Mouse (Mus musculus) neural tube, embryonic 11.5 days (tissue): ENCODE results near the gene Brca1. TPM values are rescaled to one million over a fixed set of nuclear protein-coding genes. Genes with fewer than 3 reads are reported as not detected.

Experiments
- ATAC-seq: fragments of 200-750 bp; cut with Nextera tagmentation; 2 replicates; pipeline ENCODE4 v1.8.0; 2017; ENCODE audit warnings: moderate number of reproducible peaks, mild to moderate bottlenecking, moderate TSS enrichment, moderate library complexity; ENCODE audit not compliant: insufficient read depth, low FRiP score, low TSS enrichment
- DNase-seq: peaks from one replicate; pipeline ENCODE4 v3.0.0-alpha.2; 2015; ENCODE audit warnings: low spot score
- H3K27ac ChIP-seq: fragments of 300-500 bp; sonication (generic); 2 replicates; pipeline ENCODE4 v1.5.1; 2014; ENCODE audit warnings: low read depth, mild to moderate bottlenecking, low read length
- H3K27me3 ChIP-seq: fragments of 300-500 bp; sonication (generic); 2 replicates; pipeline ENCODE4 v1.6.1; 2014; ENCODE audit warnings: mild to moderate bottlenecking, low read length, mixed read lengths; ENCODE audit not compliant: control insufficient read depth, insufficient read depth
- H3K36me3 ChIP-seq: fragments of 300-500 bp; sonication (generic); 2 replicates; pipeline ENCODE4 v1.6.1; 2014; ENCODE audit warnings: mild to moderate bottlenecking, low read length, moderate library complexity, mixed read lengths; ENCODE audit not compliant: control insufficient read depth, insufficient read depth
- H3K4me1 ChIP-seq: fragments of 300-500 bp; sonication (generic); 2 replicates; pipeline ENCODE4 v1.6.1; 2014; ENCODE audit warnings: low read length, mixed read lengths; ENCODE audit not compliant: control insufficient read depth, insufficient read depth
- H3K4me2 ChIP-seq: fragments of 300-500 bp; sonication (generic); 2 replicates; pipeline ENCODE4 v1.6.1; 2014; ENCODE audit warnings: low read depth, mild to moderate bottlenecking, moderate library complexity
- H3K4me3 ChIP-seq: fragments of 300-500 bp; sonication (generic); 2 replicates; pipeline ENCODE4 v1.5.1; 2014; ENCODE audit warnings: low read depth, low read length
- H3K9ac ChIP-seq: fragments of 300-500 bp; sonication (generic); 2 replicates; pipeline ENCODE4 v1.6.1; 2014; ENCODE audit warnings: mild to moderate bottlenecking, low read length
- H3K9me3 ChIP-seq: fragments of 300-500 bp; sonication (generic); 2 replicates; pipeline ENCODE4 v1.6.1; 2016; ENCODE audit warnings: low read length; ENCODE audit not compliant: control insufficient read depth
- WGBS: fragments of 180-500 bp; shearing (Covaris S2); extraction: QIAGEN DNeasy Blood & Tissue Kit; methylation state at CpG from one replicate; pipeline ENCODE4 v1.1.7; 2014; 5-methylcytosine and 5-hydroxymethylcytosine counted together
- polyA plus RNA-seq: library from polyadenylated mRNA; unstranded; fragments of >200 nt; fragmentation: Nextera tagmentation; extraction: Ambion mirVana; gene quantifications from 2 replicates; pipeline ENCODE4 v1.2.1, GENCODE M21; 2014

Gene Brca1
- polyA plus RNA-seq, 1 experiment from 2014 or later = 20.3 TPM

DNA sequence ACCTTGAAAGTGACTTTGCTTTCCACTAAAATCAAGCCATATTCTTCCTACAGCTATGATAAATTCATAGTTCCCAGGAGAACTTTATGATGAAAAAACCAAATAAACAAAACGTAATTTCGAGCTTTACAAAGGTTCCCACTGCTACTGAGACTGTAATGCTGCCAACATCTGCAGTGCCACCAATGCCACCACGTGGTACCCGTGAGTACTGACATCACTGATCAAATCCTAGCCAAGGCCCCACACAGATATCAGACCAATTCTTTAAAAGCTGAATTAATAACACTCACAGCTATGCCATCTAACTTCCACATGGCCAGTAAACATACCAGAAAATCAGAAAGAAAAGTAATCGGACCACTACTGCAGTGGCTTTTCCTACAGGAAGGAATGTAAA is 32.8 kb downstream of the Brca1 start:
- H3K9me3 ChIP-seq = 0 out of 2 replicates have a peak, but pooled peaks cover under 1% of the 10 kb centered on the region
- H3K4me3 ChIP-seq = no peak overlapping the region
- peaks cover 6% of the 10 kb centered on the region for H3K36me3 ChIP-seq
- H3K4me1 ChIP-seq = no peaks in the 10 kb centered on the region
- no peak overlapping the region for H3K4me2 ChIP-seq
- DNase-seq (no peak), ATAC-seq (no peak)
- no peak overlapping the region for H3K9ac ChIP-seq
- no peaks in the 10 kb centered on the region for H3K27me3 ChIP-seq
- H3K27ac ChIP-seq = no peak overlapping the region
- 87% methylated on average over 5 of the region's 5 CpGs for WGBS

DNA sequence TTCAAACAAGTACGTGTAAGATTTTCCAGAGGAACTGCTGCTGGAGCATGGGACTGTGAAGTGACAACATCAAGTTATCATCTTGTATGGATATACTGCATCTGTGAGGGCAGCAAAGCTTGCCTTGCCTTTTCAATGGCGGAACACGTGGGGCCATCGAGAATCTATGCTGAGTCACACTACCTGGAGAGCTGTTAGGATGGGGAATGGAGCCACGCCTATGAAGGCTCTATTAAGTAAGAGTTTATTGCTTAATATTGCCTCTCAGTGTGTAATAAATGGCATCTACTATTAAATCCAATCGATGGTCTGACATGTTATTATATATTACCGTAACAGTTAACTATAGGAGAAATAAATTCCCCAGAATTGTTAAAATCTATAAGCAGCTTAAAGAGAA is 44.7 kb downstream of the Brca1 start:
- no peaks in the 10 kb centered on the region for H3K9me3 ChIP-seq
- no peak overlapping the region for H3K4me2 ChIP-seq
- WGBS = 95% methylated on average over 7 of the region's 7 CpGs
- no peak overlapping the region for H3K27ac ChIP-seq
- H3K4me3 ChIP-seq = no peak overlapping the region
- DNase-seq (no peak), ATAC-seq (no peak)
- H3K36me3 ChIP-seq = peaks cover 3% of the 10 kb centered on the region; the same call in 1 of the 2 replicates
- H3K27me3 ChIP-seq = no peaks in the 10 kb centered on the region
- no peaks in the 10 kb centered on the region for H3K4me1 ChIP-seq
- H3K9ac ChIP-seq = no peak overlapping the region

DNA sequence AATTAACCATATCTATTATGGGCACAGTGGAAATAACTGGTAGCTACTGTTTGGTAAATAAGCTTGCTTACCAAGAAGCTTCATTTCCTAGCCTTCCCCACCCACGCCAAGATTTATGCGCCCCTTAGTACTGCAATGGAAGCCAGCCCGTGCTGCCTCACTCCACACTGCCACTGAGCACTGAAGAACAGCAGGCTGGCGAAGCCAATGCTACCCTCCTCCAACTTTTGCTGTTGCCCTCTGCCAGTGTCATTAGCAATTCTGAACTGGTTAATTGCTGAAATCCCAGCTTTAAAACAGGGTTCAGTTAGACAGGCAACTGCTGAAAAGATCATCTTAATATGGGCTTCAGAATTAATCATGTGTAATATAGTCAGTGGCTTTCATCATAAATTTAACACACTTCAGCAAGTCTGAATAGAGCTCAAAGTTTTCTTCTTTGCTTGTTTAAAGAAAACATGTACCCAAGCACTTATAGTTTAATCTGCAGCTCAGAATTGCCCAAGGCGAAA is 45.4 kb downstream of the Brca1 start:
- DNase-seq (no peak), ATAC-seq (no peak)
- Histone ChIP-seq H3K4me3 (no peak overlapping the region), H3K9ac (no peak overlapping the region), H3K4me2 (no peak overlapping the region), H3K27me3 (no peaks in the 10 kb centered on the region), H3K27ac (no peak overlapping the region), H3K36me3 (peaks cover 3% of the 10 kb centered on the region; the same call in 1 of the 2 replicates), H3K9me3 (no peaks in the 10 kb centered on the region), H3K4me1 (no peaks in the 10 kb centered on the region)
- WGBS = 88% methylated on average over 5 of the region's 5 CpGs

DNA sequence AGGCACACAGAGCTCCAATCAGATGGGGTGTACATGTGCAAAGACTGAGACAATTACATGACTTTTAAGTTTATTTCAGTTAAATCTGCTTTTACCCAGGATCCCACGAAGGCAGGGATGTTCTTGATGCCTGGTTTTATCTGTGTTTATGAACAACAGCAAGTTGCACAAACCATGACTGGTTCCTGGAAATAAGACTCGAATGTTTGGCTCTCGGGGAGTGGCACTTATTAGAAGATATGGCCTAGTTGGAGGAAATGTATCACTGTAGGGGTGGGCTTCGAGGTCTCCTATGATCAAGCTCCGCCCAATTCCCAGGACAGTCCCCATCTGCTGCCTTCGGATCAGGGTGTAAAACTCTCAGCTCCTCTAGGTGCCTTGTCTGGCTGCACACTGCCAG is 65.6 kb downstream of the Brca1 start:
- Histone ChIP-seq H3K27me3 (no peaks in the 10 kb centered on the region), H3K4me3 (no peak overlapping the region), H3K9me3 (no peaks in the 10 kb centered on the region), H3K4me1 (0 out of 2 replicates have a peak, but pooled peaks cover 2% of the 10 kb centered on the region), H3K36me3 (no peaks in the 10 kb centered on the region), H3K9ac (no peak overlapping the region), H3K27ac (no peak overlapping the region), H3K4me2 (no peak overlapping the region)
- 72% methylated on average over 6 of the region's 6 CpGs for WGBS
- DNase-seq (no peak), ATAC-seq (no peak)

DNA sequence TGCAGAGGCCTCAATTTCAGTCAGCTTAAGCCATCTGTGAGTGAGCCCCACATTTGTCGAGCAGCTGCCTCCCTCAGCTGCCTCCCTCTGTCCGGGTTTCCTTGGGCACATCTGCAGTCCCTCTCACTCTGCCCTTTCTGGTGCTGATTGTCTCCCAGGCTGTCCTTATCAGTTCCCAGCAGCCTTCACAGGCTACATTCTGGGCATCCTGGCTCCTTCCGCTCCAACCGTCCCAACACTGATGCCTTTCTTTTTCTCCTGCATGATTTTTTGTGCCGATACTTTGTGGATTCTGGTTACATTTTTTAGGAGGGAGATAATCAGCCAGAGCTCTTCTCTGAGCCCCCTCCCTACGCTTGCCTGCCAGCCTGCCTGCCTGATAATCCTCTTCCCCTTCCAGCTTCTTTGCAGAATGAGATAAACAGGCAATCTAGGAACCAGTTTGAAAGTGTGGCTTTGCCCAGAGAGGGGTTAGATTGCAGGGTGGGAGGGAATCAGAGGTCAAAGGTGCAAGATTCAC is 66.2 kb downstream of the Brca1 start:
- Histone ChIP-seq H3K27me3 (no peaks in the 10 kb centered on the region), H3K36me3 (no peaks in the 10 kb centered on the region), H3K9me3 (no peaks in the 10 kb centered on the region), H3K4me2 (no peak overlapping the region), H3K4me1 (0 out of 2 replicates have a peak, but pooled peaks cover 2% of the 10 kb centered on the region), H3K4me3 (no peak overlapping the region), H3K27ac (0 out of 2 replicates have a peak overlapping the region, but pooled peaks have one; percentile 29), H3K9ac (no peak overlapping the region)
- no peak for DNase-seq
- ATAC-seq = no peak
- 69% methylated on average over 6 of the region's 6 CpGs for WGBS

DNA sequence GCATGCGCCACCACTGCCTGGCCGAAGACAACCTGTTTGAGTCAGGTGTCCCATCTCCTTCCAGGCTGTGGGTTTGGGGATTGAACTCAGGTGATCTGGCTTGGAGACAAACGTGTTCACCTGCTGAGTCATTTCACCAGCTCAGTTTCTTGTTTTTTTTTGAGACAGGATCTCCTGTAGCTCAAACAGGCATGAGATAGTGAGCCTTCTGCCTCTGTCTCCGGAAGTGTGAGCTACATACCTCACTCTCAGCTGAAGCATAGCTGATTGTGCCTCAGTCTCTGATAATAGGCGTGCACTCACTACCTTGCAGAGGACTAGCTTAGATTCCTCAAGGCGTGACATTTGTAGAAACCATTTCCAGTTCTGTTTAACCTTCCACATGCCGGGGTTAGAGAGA is 66.9 kb downstream of the Brca1 start:
- H3K9ac ChIP-seq = no peak overlapping the region
- H3K4me1 ChIP-seq = peaks cover 6% of the 10 kb centered on the region; the same call in 1 of the 2 replicates
- DNase-seq (no peak), ATAC-seq (no peak)
- 86% methylated on average over 7 of the region's 7 CpGs for WGBS
- no peaks in the 10 kb centered on the region for H3K27me3 ChIP-seq
- no peak overlapping the region for H3K4me3 ChIP-seq
- no peak overlapping the region for H3K4me2 ChIP-seq
- H3K27ac ChIP-seq = no peak overlapping the region
- no peaks in the 10 kb centered on the region for H3K36me3 ChIP-seq
- no peaks in the 10 kb centered on the region for H3K9me3 ChIP-seq

DNA sequence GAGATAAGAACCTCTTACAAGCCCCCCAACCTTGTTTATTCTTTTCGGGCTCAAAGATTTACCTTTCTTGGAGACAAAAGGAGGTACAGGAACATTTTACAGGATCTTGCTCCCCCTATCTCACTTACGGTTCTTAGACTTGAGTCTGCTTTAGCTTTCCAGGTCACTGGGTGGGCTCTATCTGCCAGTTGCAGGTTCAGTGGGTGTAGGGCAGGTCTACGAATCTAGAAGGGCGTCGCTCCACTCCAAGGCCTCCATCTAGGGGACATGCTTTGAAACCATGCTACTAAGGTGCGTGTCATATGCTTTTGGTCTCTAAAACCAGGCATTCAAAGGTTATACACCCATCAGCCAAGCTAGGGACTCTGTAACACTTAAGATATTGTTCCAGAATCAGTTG is 67.5 kb downstream of the Brca1 start:
- no peak overlapping the region for H3K4me2 ChIP-seq
- DNase-seq = no peak
- no peak for ATAC-seq
- no peak overlapping the region for H3K9ac ChIP-seq
- H3K27me3 ChIP-seq = no peaks in the 10 kb centered on the region
- peaks cover 9% of the 10 kb centered on the region for H3K4me1 ChIP-seq
- H3K9me3 ChIP-seq = no peaks in the 10 kb centered on the region
- H3K36me3 ChIP-seq = no peaks in the 10 kb centered on the region
- H3K27ac ChIP-seq = peak overlapping the region; percentile 15; the same call in 1 of the 2 replicates
- WGBS = 79% methylated on average over 6 of the region's 6 CpGs
- no peak overlapping the region for H3K4me3 ChIP-seq

DNA sequence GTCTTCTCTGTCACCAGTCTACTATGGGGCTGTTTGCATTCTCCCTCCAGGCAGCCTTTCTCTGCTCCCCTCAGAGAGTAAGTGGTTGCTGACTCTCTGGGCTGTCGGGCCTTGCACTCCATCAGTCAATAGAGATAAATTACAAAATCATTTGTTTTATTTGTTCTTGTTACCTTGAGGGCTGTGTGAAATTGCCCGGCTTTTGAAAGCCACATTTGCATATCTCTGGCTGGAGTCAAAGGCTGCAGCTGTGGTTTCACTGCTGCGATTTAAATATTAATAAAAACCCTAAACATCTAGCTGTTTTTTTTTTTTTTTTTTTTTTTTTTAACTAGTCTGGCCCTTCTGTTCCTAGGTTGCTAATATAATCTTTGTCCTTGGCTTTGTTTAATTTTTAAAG is 68.0 kb downstream of the Brca1 start:
- Histone ChIP-seq H3K27me3 (no peaks in the 10 kb centered on the region), H3K27ac (peak overlapping the region; percentile 15; the same call in 1 of the 2 replicates), H3K9me3 (no peaks in the 10 kb centered on the region), H3K9ac (no peak overlapping the region), H3K36me3 (no peaks in the 10 kb centered on the region), H3K4me2 (no peak overlapping the region), H3K4me1 (peaks cover 14% of the 10 kb centered on the region), H3K4me3 (no peak overlapping the region)
- 28% methylated on average over 3 of the region's 3 CpGs for WGBS
- peak; percentile 45 for DNase-seq
- peak; percentile 62 for ATAC-seq

DNA sequence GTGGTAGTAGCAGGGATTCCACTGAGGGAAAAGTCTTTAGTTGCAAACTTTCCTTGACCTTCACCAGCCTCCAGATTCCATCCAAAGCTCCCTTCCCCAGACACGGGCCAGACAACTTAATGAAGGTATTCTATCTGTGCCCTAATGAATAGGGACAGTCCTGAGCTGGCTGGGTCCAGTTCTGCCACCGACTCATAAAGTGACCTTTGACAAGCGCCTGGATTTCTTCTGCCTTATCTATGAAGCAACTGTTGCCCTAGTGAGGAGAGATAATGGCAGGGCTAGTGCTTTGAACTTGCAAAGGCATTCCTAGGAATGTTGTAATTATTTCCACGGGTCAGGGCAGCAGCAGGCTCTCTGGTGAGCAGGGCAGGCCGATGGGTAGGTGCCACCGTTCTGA is 70.8 kb downstream of the Brca1 start:
- Histone ChIP-seq H3K4me2 (no peak overlapping the region), H3K9me3 (no peaks in the 10 kb centered on the region), H3K27me3 (no peaks in the 10 kb centered on the region), H3K27ac (no peak overlapping the region), H3K4me1 (peaks cover 19% of the 10 kb centered on the region), H3K36me3 (no peaks in the 10 kb centered on the region), H3K9ac (no peak overlapping the region), H3K4me3 (no peak overlapping the region)
- WGBS = 73% methylated on average over 6 of the region's 6 CpGs
- ATAC-seq (no peak), DNase-seq (no peak)
